Mouse (Mus musculus) kidney, postnatal 10 days (tissue): ENCODE measurements around the gene Mapk9.

Experiments
- DNase-seq: peaks from one replicate; pipeline ENCODE4 v3.0.0; 2021; ENCODE audit warnings: mixed read lengths

Gene Mapk9

GRCm38 (mm10) chr11:49900043-49900442, 53.5 kb downstream of the Mapk9 start:
- DNase-seq: no peak

GRCm38 (mm10) chr11:49900962-49901658, 54.6 kb downstream of the Mapk9 start:
- peak; percentile 19 for DNase-seq

- DNase-seq: peak; percentile 85
Measured at GRCm38 (mm10) chr11:49901659-49902458, 55.3 kb downstream of the Mapk9 start, which contains the start of gene Rasgef1c. TSS of gene Rasgef1c (plus strand) at chr11:49901835.

- peak; percentile 80 for DNase-seq
Measured at GRCm38 (mm10) chr11:49903333-49903732, 56.8 kb downstream of the Mapk9 start.

GRCm38 (mm10) chr11:49918521-49919180, 72.1 kb downstream of the Mapk9 start:
- no peak for DNase-seq

- no peak for DNase-seq
Measured at GRCm38 (mm10) chr11:49919304-49919703, 72.8 kb downstream of the Mapk9 start.

GRCm38 (mm10) chr11:49923539-49923938, 77.0 kb downstream of the Mapk9 start:
- no peak for DNase-seq

GRCm38 (mm10) chr11:49926183-49926582, 79.6 kb downstream of the Mapk9 start:
- DNase-seq: no peak

- DNase-seq: peak; percentile 13
Measured at GRCm38 (mm10) chr11:49927169-49927568, 80.6 kb downstream of the Mapk9 start.

GRCm38 (mm10) chr11:49927670-49928069, 81.1 kb downstream of the Mapk9 start:
- DNase-seq: no peak

- DNase-seq: peak; percentile 17
Measured at GRCm38 (mm10) chr11:49931037-49931625, 84.6 kb downstream of the Mapk9 start.

- peak; percentile 48 for DNase-seq
Measured at GRCm38 (mm10) chr11:49931853-49932252, 85.3 kb downstream of the Mapk9 start.

GRCm38 (mm10) chr11:49933811-49934210, 87.3 kb downstream of the Mapk9 start:
- no peak for DNase-seq

- DNase-seq: no peak
Measured at GRCm38 (mm10) chr11:49934322-49934721, 87.8 kb downstream of the Mapk9 start.
